Mouse (Mus musculus): ENCODE results near the gene Cenpi.

GRCm38 (mm10) chrX:134404584-134404955, 96.7 kb downstream of the Cenpi start:
- no peak for TF ChIP-seq CTCF (IDR thresholded peaks at IDR 0.05; ENCODE audit: low read depth, low read length)
- TF ChIP-seq TAL1 (conservative IDR thresholded peaks at IDR 0.05; ENCODE audit: low read depth, low read length): no peak
